Mouse (Mus musculus): ENCODE measurements at regions not wholly inside any gene's neighbourhood (a gene's known extent, or its start where the extent isn't known, plus 50 kb on each side); places are given as distances from the start of the nearest gene placed in this dataset.

DNA sequence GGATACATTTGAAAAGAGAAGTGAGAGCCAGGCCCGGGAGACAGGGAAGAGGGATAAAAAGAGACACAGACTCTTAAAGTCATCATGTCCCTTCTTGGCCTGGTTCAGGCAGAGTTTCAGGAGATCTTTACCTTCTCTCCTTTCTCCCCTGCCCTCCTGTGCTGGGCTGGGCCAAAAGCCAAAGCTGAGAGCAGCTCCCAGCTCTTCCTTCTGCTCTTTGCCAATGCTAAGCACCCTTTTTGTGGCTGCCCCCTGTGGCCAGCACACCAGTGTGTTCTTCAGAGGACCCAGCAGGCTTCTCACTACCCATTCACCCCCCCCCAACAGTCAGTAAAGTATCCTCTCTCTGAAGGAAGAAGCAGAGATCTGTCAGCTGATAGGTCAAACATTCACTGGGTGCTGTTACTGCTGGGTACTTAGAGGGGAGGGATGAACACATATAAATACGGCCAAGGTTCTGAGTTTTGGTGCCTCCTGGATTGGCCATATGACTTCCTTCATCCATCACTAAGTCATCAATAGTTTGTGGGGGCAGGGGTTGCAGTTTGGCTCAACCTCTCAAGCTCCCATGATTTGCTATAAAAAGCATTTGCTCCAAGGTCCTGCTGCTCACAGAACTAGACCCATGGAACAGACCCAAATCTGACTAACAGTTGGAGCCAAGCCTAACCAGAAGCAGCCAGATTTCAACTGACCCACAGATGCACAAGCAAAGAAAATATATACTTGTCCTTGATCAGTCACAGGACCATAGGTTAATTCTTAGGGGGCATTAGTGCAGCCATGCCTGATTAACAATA, 87.7 kb upstream of the Spdye4c start:
- peak; percentile 27 for DNase-seq

DNA sequence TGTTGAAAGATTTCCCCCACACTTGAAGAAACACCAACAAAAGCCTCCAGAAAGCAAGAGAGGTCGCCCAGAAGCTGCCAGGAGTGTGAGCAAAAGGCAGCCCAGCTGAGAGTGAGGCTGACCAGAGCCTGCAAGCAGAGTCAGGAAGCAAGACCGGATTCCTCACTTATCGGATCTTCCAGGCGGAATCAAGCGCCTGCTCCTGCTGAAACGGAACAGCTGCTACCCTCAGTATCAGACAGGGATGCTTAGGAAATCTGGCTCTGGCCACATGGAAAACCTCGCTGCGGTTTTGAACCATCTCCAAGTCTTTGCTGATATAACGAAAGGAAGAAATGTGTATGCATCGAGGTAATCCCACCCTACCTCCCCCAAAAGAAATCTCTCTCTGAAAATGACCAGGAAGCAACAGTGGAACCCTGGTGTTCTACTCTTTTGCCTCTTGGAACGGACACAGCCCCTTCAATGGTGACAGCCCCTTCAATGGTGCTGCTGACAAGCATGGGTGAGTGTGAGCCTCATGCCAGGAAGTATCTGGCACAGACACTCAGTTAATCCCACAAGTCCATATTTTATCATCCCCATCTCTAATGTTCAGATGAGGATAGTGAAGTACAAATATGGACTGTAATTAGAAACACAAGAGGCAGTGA, 83.3 kb upstream of the Spdye4c start:
- peak; percentile 65 for DNase-seq

DNA sequence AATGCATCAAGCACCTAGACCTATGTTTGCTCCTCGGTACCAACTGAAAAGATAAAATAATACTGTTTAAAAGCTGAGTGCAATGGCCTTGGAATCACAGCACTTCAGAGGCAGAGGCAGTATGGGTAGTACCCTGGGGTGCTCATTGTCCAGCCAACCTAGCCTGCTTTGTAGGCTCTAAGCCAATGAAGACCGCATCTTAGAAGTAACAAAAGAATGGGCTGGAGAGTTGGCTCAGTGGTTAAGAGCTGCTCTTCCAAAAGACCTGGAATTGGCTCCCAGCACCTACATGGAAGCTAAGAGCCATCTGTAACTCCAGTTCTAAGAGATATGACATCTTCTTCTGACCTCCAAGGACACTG, 82.8 kb upstream of the Spdye4c start:
- no peak for DNase-seq

DNA sequence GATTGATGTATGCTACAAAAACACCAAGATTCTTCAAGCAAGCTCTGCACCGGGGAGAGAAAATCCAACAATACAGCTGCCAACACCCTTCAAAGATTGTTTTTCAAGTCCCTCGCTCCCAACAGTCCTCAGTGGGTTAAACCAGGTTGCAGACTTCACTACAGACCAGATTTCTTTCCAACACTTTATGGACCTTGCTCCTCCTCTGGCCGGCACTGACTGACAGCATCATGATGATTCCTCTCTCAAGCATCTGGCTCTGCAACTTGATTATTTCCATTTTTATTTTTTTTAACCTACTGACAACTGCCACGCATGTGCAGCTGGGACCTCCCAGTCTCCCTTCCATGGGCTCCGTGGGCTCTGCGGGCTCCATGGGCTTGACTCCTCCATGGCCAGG, 79.7 kb upstream of the Spdye4c start:
- no peak for DNase-seq

DNA sequence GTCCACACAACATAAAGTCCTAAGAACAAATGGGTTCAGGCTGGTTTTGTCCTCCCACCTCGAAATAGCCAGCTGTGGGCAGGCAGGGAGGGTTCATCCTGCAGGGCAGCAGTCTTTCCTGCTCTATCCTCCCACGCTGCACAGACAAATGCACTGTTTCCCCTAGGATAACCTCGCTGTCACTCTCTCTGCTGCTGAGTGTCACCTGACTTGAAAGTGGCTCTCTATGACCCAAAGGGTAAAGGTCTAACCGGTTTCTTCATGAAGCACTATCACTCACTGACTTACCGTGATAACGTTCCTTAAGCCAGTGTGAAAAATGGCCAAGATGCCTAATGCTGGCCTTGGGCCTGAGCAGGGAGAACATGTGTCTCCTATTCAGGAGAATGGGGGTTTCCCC, 78.2 kb upstream of the Spdye4c start:
- no peak for DNase-seq

DNA sequence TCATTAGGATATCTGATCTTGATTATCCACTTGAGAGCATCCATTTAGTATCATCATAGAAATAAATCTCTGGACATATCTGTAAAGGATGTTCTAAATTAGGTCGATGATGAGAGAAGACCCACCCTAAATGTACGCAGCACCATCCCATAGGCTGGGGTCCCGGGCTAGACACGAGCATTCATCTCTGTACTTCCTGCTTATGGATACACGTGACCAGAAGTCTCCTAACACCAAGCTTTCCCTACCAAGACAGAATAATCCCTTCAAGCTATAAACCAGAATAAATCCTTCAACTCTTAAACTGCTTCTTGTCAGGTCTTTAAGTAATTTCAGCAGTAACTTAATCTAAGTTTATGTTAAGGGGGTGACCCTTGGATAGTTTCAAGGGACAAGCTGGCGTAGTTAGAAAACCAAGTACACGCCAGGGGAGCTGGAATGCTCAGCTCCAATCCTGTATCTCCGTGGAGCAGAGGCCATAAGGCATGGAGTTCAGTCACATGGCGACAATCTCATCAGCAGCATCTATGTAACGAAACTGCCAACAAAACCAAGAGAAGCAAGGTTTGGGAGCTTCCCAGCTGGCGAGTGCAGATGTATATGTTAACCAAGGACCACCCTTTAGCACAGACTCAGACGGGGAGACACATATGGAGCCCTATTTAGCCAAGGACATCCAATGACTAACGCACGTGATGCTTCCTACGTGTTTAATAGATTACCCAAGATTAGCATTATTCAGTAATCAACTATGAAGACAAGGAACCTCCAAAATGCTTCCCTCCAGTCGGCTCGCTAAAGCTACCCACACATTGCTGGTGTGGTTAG, 76.3 kb upstream of the Spdye4c start:
- DNase-seq = no peak

DNA sequence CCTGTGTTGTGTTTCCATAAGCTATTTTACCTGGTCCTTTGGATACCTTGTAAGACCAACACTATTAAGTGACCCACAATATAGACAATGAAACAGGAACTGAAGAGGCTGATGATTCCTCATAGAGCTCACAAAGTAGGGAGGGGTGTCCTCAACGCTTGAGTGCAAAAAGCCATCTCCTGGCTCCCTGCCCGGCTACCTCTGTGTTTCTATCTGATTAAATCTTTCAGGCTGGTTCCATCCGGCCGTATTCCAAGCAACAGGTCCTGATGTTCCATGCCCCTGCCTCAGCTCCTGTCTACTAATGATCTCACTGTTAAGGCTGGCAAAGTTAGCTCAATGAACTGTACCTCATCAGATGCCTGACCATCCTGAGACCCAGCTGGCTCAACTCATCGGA, 75.3 kb upstream of the Spdye4c start:
- DNase-seq = no peak

DNA sequence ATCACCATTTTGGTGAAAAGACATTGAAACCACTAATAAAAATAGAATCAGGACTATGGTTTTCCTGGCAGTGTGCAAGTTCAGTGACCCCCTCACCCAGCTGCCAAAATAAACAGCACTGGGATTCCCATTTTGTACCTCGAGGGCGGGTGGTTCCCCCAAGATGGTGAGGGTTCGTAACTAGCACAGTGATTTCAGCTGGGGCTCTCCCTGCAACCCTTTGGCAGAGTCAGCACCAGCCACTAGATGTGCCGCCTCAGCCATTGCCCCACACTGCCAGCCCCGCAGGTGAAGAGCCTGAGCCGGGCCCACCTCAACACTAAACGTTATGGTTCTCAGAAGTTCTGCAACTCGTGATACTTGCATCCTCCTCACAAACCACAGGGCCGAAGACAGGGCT, 74.3 kb upstream of the Spdye4c start:
- DNase-seq = no peak

DNA sequence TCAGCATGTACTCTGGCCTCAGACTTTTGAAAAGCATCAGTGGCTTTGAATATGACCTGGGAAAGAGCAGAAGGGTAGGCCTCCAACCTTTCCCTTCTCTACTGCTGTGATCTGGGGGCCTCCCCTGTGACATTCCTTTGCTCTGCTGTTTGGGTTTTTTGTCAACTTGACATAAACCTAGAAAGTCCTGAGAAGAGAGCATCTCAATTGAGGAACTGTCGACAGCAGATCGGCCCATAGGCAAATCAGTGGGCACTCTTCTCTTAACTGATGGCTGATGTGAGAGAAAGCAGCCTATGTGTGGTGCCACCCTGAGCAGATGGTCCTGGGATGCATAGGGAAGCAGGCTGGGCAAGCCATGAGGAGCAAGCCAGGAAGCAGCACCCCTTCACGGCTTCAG, 72.9 kb upstream of the Spdye4c start:
- DNase-seq = no peak

DNA sequence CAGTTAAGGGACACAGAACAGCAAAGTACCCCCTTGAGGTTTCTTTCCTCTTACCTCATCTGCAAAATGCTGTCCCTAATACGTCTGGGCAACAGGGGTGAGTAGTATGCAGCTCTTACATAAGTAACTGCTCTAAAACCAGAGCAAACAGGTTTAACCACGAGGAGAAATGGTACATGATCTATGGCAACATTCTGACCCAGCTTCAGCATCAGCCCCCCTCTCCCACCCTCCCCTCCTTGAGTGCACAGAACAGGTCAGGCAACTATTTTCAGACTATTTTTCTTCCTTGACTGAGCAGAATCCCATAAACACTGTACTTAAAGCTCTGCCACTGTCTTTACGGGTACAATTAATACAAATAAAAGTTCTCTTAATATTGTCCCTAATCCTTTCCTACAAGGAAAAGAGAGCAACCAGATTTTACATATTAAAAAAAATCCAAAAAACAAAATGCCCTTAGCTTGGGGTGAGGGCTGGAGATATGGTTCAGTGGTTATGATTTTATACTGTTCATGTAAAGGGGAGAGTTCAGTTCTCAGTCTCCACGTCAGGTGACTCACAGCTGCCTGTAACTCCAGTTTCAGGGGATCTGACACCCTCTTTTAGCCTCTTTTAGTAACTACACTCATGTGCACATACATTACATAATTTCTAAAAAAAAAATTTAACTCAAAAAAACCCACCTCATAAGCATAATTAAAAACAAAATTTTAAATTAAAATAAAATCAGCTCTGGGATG, 69.1 kb upstream of the Spdye4c start:
- DNase-seq = no peak

DNA sequence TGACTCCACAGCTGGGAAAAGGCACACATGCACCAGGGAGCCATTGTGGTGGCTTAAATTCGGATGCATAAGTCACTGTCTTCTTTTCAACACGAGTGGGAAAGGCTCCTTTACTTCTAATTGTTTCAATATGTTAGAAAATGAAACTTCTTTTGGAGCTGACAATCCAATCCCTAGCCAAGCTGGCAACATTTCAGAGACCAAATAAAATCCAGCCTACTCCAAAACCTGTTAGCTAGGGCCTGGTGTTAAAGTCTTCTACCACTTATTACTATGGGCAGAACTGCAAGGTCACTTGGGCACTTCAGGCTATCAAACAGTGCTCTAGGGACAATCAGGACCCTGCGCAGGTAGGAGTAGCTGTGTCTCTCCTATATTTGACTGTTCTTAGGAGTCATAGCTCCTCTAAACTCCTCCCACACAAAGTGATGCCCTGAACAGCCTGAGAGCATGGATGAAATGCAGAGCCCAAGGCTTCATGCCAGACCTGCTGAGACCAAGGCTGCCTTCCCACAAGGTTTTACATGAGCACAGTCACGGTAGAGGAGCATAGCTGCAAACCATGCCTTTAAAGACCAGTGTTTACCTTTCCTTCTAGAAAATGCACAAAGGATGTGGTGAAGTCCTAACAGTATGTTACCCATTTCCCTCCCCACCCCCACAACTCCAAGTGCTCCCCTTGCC, 67.4 kb upstream of the Spdye4c start:
- DNase-seq = no peak

DNA sequence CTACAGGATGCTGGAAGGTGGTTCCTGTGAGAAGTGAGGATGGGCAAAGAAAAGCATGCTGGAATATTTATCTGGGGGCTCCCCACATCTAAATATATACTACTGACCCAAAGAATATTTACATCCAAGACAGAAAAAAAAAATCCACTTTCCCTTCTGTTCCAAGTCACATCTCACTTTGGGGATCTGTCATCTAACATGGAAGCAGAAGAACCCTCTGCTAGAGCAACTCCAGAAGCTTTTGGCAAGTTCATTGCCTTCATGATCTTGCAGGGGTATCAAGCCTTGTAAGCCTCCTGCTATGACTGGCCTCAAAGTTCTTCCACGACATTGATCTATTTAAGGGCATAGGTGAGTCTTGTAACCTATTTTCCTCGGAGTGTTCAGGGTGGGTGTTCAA, 64.9 kb upstream of the Spdye4c start:
- DNase-seq = no peak

DNA sequence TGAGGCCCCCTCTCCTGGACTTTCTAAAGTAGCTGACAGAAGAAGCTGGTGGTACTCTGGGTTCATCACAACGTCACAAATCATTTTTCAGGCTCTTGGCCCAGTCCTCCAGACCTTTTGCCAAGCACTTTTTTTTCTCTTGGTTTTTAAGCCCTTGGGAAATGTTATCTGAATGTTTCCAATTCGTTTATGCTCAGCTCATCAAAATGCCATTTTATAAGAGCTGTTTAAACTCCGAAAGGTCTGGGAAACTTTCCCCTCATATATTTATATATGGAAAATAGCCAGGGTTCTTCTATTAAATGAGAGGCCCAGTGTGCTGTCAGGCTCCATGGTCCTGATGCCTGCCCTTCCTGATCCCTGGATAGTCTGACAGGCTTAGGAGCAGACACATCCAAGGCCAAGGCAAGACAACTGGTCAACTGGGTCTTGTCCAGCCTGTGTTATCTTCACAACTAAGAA, 64.1 kb upstream of the Spdye4c start:
- DNase-seq = no peak

DNA sequence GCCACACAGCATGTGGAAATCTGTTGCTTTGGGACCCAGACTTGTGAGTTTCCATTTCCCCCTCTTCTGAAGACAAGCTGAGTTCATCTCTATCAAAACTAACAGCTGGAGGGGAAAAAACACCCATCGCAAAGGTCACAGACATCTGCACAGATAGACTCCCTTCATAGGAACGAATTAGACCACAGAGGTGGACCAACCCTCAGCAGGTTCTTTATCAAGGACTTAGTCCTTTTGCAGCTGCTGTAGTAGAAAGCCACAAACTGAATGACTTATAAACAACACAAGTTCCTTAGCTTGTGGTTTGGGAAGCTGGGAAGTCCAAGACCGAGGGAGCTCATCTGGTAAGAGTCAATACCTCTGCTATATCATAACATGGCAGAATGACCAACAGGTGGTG, 54.7 kb upstream of the Spdye4c start:
- DNase-seq = no peak

DNA sequence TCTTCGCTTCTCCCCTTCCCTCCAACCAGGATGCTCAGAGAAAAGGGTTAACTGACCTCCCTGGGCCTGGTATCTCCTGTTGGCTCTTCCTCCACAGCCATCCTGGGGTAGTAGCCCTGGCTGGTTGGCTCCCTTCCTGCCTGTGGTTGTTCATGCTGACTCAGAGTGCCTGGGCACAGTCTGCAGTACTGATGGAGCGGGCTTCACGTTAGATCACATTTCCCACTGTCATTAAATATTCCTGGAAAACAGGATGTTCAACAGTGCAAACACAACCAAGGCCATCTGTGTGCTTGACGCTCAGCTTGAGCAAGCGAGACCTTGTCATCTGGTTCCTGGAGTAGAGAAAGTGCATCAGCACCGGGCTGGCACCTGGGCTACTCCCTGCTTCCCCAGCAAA, 53.6 kb upstream of the Spdye4c start:
- DNase-seq = no peak

DNA sequence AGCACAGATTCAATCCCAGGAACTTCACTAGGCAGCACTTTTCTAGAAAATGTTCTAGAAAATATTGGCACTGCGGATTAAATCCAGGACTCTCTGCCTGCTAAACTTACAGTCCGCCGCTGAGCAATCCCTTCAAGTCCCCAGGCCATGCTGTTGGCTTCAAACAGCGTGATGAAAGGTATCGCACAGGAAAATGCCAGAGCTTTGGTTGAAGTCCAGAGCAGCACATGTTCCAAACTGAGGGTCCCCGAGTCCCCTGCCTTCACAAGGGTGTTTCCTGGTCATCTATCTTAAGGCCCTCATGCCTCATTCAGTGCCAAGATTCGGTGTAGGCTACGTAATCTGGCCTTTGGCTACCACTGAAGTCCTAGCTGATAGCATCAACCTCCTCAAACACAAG, 52.3 kb upstream of the Spdye4c start:
- DNase-seq = no peak

All from lung, postnatal 36 days (tissue).